23 mouse cellular contexts compared by ENCODE assay signal in genomic region chr16:38986410-38986809, GRCm38 (mm10).
A peak's percentile ranks its signal among the peaks of the same experiment; 100 is the strongest.
DNase-seq lines count a peak whose midpoint lies in the region; ATAC-seq lines count a peak whose summit lies in the region.
"Had no signal": no experiment of that assay in that cellular context is flagged by ENCODE, and none has a peak within 500 bp of the region (broad histone marks: within the 10 kb centered on the region; RNA-seq: fewer than 3 reads in every experiment).

No protein-coding gene starts in this region.

- no peaks in the 10 kb centered on the region for H3K36me3 ChIP-seq in midbrain, embryonic 11.5 days (ENCODE audit: control insufficient read depth, insufficient read depth, low read length)
- H3K36me3 ChIP-seq in midbrain, embryonic 14.5 days (ENCODE audit: control insufficient read depth, insufficient read depth, low read length): no peaks in the 10 kb centered on the region
- H3K36me3 ChIP-seq: embryonic facial prominence, embryonic 13.5 days; forebrain, embryonic 10.5 days; heart, embryonic 10.5 days; heart, embryonic 13.5 days; hindbrain, embryonic 10.5 days; hindbrain, embryonic 13.5 days; intestine, embryonic 15.5 days had no signal

- H3K27ac ChIP-seq in midbrain, embryonic 11.5 days (ENCODE audit: low read depth, low read length): no peak overlapping the region
- no peak overlapping the region for H3K27ac ChIP-seq in midbrain, embryonic 14.5 days (replicated peaks; ENCODE audit: low read depth, low read length)
- H3K27ac ChIP-seq: embryonic facial prominence, embryonic 13.5 days; forebrain, embryonic 10.5 days; forebrain, embryonic 13.5 days; heart, adult 2 months; heart, embryonic 10.5 days; heart, embryonic 13.5 days; hindbrain, embryonic 10.5 days; hindbrain, embryonic 13.5 days; intestine, embryonic 15.5 days had no signal

- H3K27me3 ChIP-seq in midbrain, embryonic 11.5 days (ENCODE audit: control insufficient read depth, insufficient read depth, low read length): no peaks in the 10 kb centered on the region
- no peaks in the 10 kb centered on the region for H3K27me3 ChIP-seq in midbrain, embryonic 14.5 days (ENCODE audit: control insufficient read depth, insufficient read depth, low read length)
- H3K27me3 ChIP-seq: embryonic facial prominence, embryonic 13.5 days; forebrain, embryonic 13.5 days; heart, embryonic 13.5 days; hindbrain, embryonic 13.5 days; intestine, embryonic 15.5 days had no signal

- H3K4me2 ChIP-seq in midbrain, embryonic 11.5 days: no peak overlapping the region
- H3K4me2 ChIP-seq in midbrain, embryonic 14.5 days (ENCODE audit: low read length): no peak overlapping the region
- H3K4me2 ChIP-seq: embryonic facial prominence, embryonic 13.5 days; forebrain, embryonic 13.5 days; heart, embryonic 13.5 days; hindbrain, embryonic 13.5 days; intestine, embryonic 15.5 days had no signal

- ATAC-seq in midbrain, embryonic 11.5 days (ENCODE audit: low FRiP score): no peak
- ATAC-seq in midbrain, embryonic 14.5 days (ENCODE audit: low FRiP score, low TSS enrichment): no peak
- peak; percentile 56 to 73 for ATAC-seq in hematopoietic stem cell, adult 5-6 weeks (replicated peaks in 1 of 2; ENCODE audit: insufficient read depth in 1 of 2, low FRiP score in 2 of 2, low TSS enrichment in 1 of 2, low read depth in 1 of 2, poor library complexity in 2 of 2, severe bottlenecking in 2 of 2)
- ATAC-seq: CD4-positive, CD25-positive, alpha-beta regulatory T cell, adult 4 months; forebrain, embryonic 13.5 days; hindbrain, embryonic 16.5 days; intestine, embryonic 15.5 days had no signal

- no peak overlapping the region for H3K9ac ChIP-seq in midbrain, embryonic 11.5 days (ENCODE audit: low read length)
- no peak overlapping the region for H3K9ac ChIP-seq in midbrain, embryonic 14.5 days (replicated peaks; ENCODE audit: low read length)
- H3K9ac ChIP-seq: embryonic facial prominence, embryonic 13.5 days; forebrain, embryonic 13.5 days; heart, embryonic 13.5 days; hindbrain, embryonic 13.5 days; intestine, embryonic 15.5 days had no signal

- H3K9me3 ChIP-seq in midbrain, embryonic 11.5 days (ENCODE audit: control insufficient read depth, low read length): no peaks in the 10 kb centered on the region
- no peaks in the 10 kb centered on the region for H3K9me3 ChIP-seq in midbrain, embryonic 14.5 days (ENCODE audit: control insufficient read depth, low read length)
- H3K9me3 ChIP-seq: embryonic facial prominence, embryonic 13.5 days; forebrain, embryonic 10.5 days; forebrain, embryonic 13.5 days; heart, embryonic 10.5 days; heart, embryonic 13.5 days; hindbrain, embryonic 10.5 days; hindbrain, embryonic 13.5 days; intestine, embryonic 15.5 days had no signal

- no peak overlapping the region for H3K4me3 ChIP-seq in midbrain, embryonic 11.5 days (ENCODE audit: low read depth, low read length)
- no peak overlapping the region for H3K4me3 ChIP-seq in midbrain, embryonic 14.5 days (replicated peaks; ENCODE audit: low read depth, low read length)
- H3K4me3 ChIP-seq: embryonic facial prominence, embryonic 13.5 days; forebrain, embryonic 10.5 days; forebrain, embryonic 13.5 days; heart, adult 2 months; heart, embryonic 10.5 days; heart, embryonic 13.5 days; hindbrain, embryonic 10.5 days; hindbrain, embryonic 13.5 days; intestine, embryonic 15.5 days had no signal

- intact Hi-C loops in heart, postnatal 10 days (cut with DNase I): no loop called here

- 69% methylated on average over 2 of the region's 2 CpGs for WGBS in midbrain, embryonic 11.5 days
- WGBS in midbrain, embryonic 14.5 days: 65% methylated on average over 2 of the region's 2 CpGs

- peaks cover 3% of the 10 kb centered on the region; the same call in 1 of the 2 replicates for H3K4me1 ChIP-seq in midbrain, embryonic 11.5 days (ENCODE audit: control insufficient read depth, insufficient read depth, low read length)
- H3K4me1 ChIP-seq in midbrain, embryonic 14.5 days (ENCODE audit: control insufficient read depth, insufficient read depth, low read length): no peaks in the 10 kb centered on the region
- H3K4me1 ChIP-seq: heart, embryonic 10.5 days; intestine, embryonic 15.5 days had no signal

- peak; percentile 68 for DNase-seq in heart, adult 11 months
- DNase-seq in heart, postnatal 10 days: no peak
- peak; percentile 21 for DNase-seq in midbrain, embryonic 11.5 days (ENCODE audit: low spot score, missing footprints)
- no peak for DNase-seq in midbrain, embryonic 14.5 days
- DNase-seq in ovary, adult 18-20 months (ENCODE audit: low spot score): no peak
- DNase-seq: adrenal gland, adult 2 months; adrenal gland, postnatal 14 days; cerebellum, adult 11-12 months; cerebellum, adult 8-10 months; cerebellum, postnatal 14 days; gastrocnemius, postnatal 25 days; heart, adult 2 months had no signal

Comparison
In these comparisons a context has a peak if more than half of its experiments do, and no peak if none do; other contexts are left out.
1. DNase-seq: peak in heart, adult 11 months (single experiment) and midbrain, embryonic 11.5 days (single experiment); none in heart, postnatal 10 days (0 of 2), midbrain, embryonic 14.5 days (single experiment) and ovary, adult 18-20 months (single experiment).
2. ATAC-seq: peak in hematopoietic stem cell, adult 5-6 weeks (2 of 2); none in midbrain, embryonic 11.5 days (single experiment) and midbrain, embryonic 14.5 days (single experiment).